Comparison of ENCODE assay signal across 22 mouse cellular contexts in the genomic region with DNA sequence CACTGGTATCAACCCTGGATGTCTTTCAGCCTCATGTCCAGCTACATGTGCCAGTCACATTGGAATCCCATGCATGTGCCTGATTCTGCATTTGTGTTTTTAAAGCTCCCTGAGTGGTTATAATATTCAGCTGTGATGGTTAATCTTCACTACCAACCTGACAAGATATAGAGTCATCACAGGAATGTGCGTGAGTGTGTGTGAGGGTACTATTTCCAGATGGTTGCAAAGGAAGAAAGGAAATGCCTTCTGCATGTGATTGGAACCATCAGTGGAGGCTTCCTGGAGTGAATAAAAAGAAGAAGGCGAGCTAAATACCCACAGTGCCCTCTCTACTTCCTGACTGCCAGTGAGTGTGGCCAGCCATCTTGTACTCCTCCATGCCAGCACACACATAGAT. TPM values are rescaled to one million over a fixed set of nuclear protein-coding genes. Genes with fewer than 3 reads are reported as not detected.
"Had no signal": no experiment of that assay in that cellular context is flagged by ENCODE, and none has a peak within 500 bp of the region (broad histone marks: within the 10 kb centered on the region; RNA-seq: fewer than 3 reads in every experiment).

No protein-coding gene starts in this region.

- H3K27me3 ChIP-seq: liver, embryonic 15.5 days; lung, embryonic 15.5 days; megakaryocyte, embryonic 14.5 days; midbrain, embryonic 12.5 days; stomach, embryonic 15.5 days had no signal

- ATAC-seq: liver, postnatal 0 days; lung, postnatal 0 days; midbrain, embryonic 16.5 days had no signal

- H3K4me1 ChIP-seq: liver, embryonic 15.5 days; lung, embryonic 15.5 days; megakaryocyte, embryonic 14.5 days; midbrain, embryonic 10.5 days; midbrain, embryonic 12.5 days; stomach, embryonic 15.5 days had no signal

- H3K36me3 ChIP-seq: liver, embryonic 15.5 days; lung, embryonic 15.5 days; midbrain, embryonic 10.5 days; midbrain, embryonic 12.5 days; stomach, embryonic 15.5 days had no signal

- H3K27ac ChIP-seq: liver, embryonic 15.5 days; lung, embryonic 15.5 days; macrophage; midbrain, embryonic 10.5 days; midbrain, embryonic 12.5 days; stomach, embryonic 15.5 days; stomach, postnatal 0 days had no signal

- H3K4me2 ChIP-seq: liver, embryonic 15.5 days; lung, embryonic 15.5 days; midbrain, embryonic 12.5 days; stomach, embryonic 15.5 days had no signal

- H3K9ac ChIP-seq: liver, embryonic 15.5 days; liver, postnatal 0 days; lung, embryonic 15.5 days; midbrain, embryonic 12.5 days; stomach, embryonic 15.5 days had no signal

- H3K4me3 ChIP-seq: liver, embryonic 15.5 days; lung, embryonic 15.5 days; megakaryocyte, embryonic 14.5 days; midbrain, embryonic 10.5 days; midbrain, embryonic 12.5 days; stomach, embryonic 15.5 days had no signal

- DNase-seq: liver, postnatal 0 days; lung, adult 2 months; lung, postnatal 14 days; lung, postnatal 36 days; midbrain, embryonic 14.5 days; right cerebral cortex, postnatal 14 days; thymus, adult 2 months; thymus, postnatal 25 days; thymus, postnatal 4 days had no signal

- H3K9me3 ChIP-seq: liver, embryonic 15.5 days; lung, embryonic 15.5 days; midbrain, embryonic 10.5 days; midbrain, embryonic 12.5 days; stomach, embryonic 15.5 days had no signal

RNA-seq across cellular contexts. Expression of a gene that starts 48.2 kb away (rescaled TPM):
- total RNA-seq: megakaryocyte progenitor cell, adult 5-6 weeks; neutrophil, adult 5-6 weeks had no signal
- polyA plus RNA-seq: lung, adult 2 months; macrophage; spleen, adult 2 months; thymus, adult 2 months had no signal
